ENCODE assay signal across 12 mouse cellular contexts in genomic region chr7:101367901-101368852, GRCm38 (mm10). TPM values are rescaled to one million over a fixed set of nuclear protein-coding genes. Genes with fewer than 3 reads are reported as not detected.
DNase-seq lines count a peak whose midpoint lies in the region; ATAC-seq and TF ChIP-seq lines count a peak whose summit lies in the region.
"Had no signal": no experiment of that assay in that cellular context is flagged by ENCODE, and none has a peak within 500 bp of the region (broad histone marks: within the 10 kb centered on the region; RNA-seq: fewer than 3 reads in every experiment).

No protein-coding gene starts in this region.

- WGBS in forebrain, postnatal 0 days, result 61% methylated on average over 11 of the region's 11 CpGs
- 77% methylated on average over 11 of the region's 11 CpGs for WGBS in forebrain, embryonic 10.5 days
- WGBS in lung, adult 2 months, result 48% methylated on average over 11 of the region's 11 CpGs

- H3K4me2 ChIP-seq in forebrain, postnatal 0 days (ENCODE audit: low read depth), result no peak overlapping the region
- H3K4me2 ChIP-seq: embryonic facial prominence, embryonic 13.5 days; limb, embryonic 12.5 days had no signal

- no peaks in the 10 kb centered on the region for H3K9me3 ChIP-seq in forebrain, postnatal 0 days (ENCODE audit: low read length)
- no peaks in the 10 kb centered on the region for H3K9me3 ChIP-seq in forebrain, embryonic 10.5 days
- H3K9me3 ChIP-seq: embryonic facial prominence, embryonic 13.5 days; limb, embryonic 12.5 days had no signal

- no peaks in the 10 kb centered on the region for H3K4me1 ChIP-seq in forebrain, postnatal 0 days (ENCODE audit: insufficient read depth)
- peaks cover 6% of the 10 kb centered on the region; the same call in 1 of the 2 replicates for H3K4me1 ChIP-seq in forebrain, embryonic 10.5 days
- no peaks in the 10 kb centered on the region for H3K4me1 ChIP-seq in lung, adult 2 months (ENCODE audit: control insufficient read depth, insufficient read depth, low read length)
- H3K4me1 ChIP-seq: embryonic facial prominence, embryonic 13.5 days had no signal

- peak; percentile 38 for TF ChIP-seq CTCF in forebrain, postnatal 0 days (IDR thresholded peaks at IDR 0.05; ENCODE audit: low read depth)
- 0 out of 2 replicates have a peak, but pooled peaks have one; percentile 3 for TF ChIP-seq CTCF in lung, adult 2 months (IDR thresholded peaks at IDR 0.05; ENCODE audit: insufficient read depth, low read length)

- no peaks in the 10 kb centered on the region for H3K27me3 ChIP-seq in forebrain, postnatal 0 days (ENCODE audit: insufficient read depth, low read length)
- H3K27me3 ChIP-seq in forebrain, embryonic 10.5 days (ENCODE audit: poor library complexity, severe bottlenecking), result no peaks in the 10 kb centered on the region
- H3K27me3 ChIP-seq: embryonic facial prominence, embryonic 13.5 days; limb, embryonic 12.5 days had no signal

- no peaks in the 10 kb centered on the region for H3K36me3 ChIP-seq in forebrain, postnatal 0 days (ENCODE audit: insufficient read depth)
- no peaks in the 10 kb centered on the region for H3K36me3 ChIP-seq in forebrain, embryonic 10.5 days (replicated peaks)
- H3K36me3 ChIP-seq: embryonic facial prominence, embryonic 13.5 days; limb, embryonic 12.5 days had no signal

- no peak for TF ChIP-seq POLR2A in lung, adult 2 months (IDR thresholded peaks at IDR 0.05; ENCODE audit: borderline replicate concordance, extremely low read depth, low read depth, low read length)

- H3K9ac ChIP-seq in forebrain, postnatal 0 days, result no peak overlapping the region
- H3K9ac ChIP-seq: embryonic facial prominence, embryonic 13.5 days; limb, embryonic 12.5 days had no signal

- H3K27ac ChIP-seq in forebrain, postnatal 0 days (ENCODE audit: low read depth, low read length), result no peak overlapping the region
- no peak overlapping the region for H3K27ac ChIP-seq in forebrain, embryonic 10.5 days
- H3K27ac ChIP-seq: embryonic facial prominence, embryonic 13.5 days; limb, embryonic 12.5 days had no signal

- no peak for DNase-seq in forebrain, postnatal 0 days
- DNase-seq in forebrain, embryonic 10.5 days (ENCODE audit: extremely low spot score, low spot score), result no peak
- no peak for DNase-seq in lung, adult 2 months
- DNase-seq in lung, postnatal 36 days, result no peak
- DNase-seq in ZHBTc4 (ENCODE audit: low read depth, low spot score), result peak; percentile 43
- DNase-seq in naive thymus-derived CD4-positive, alpha-beta T cell, adult 2 months (ENCODE audit: low read depth), result peak; percentile 46
- DNase-seq in yolk sac, embryonic 10.5 days (ENCODE audit: low spot score), result no peak
- DNase-seq in adrenal gland, postnatal 36 days, result no peak
- DNase-seq: layer of hippocampus, adult 9-11 months had no signal

- ATAC-seq in forebrain, postnatal 0 days, result no peak
- ATAC-seq: forebrain, embryonic 16.5 days had no signal

- H3K4me3 ChIP-seq in forebrain, postnatal 0 days (ENCODE audit: low read depth, low read length), result no peak overlapping the region
- H3K4me3 ChIP-seq in forebrain, embryonic 10.5 days, result no peak overlapping the region
- no peak overlapping the region for H3K4me3 ChIP-seq in lung, adult 2 months (replicated peaks; ENCODE audit: extremely low read depth, low read depth, low read length)
- H3K4me3 ChIP-seq: embryonic facial prominence, embryonic 13.5 days; limb, embryonic 12.5 days had no signal

RNA-seq across cellular contexts. Expression of gene Arap1, which starts 20.3 kb away (rescaled TPM):
- 14.3 and 15.8 TPM in 2 replicates for total RNA-seq in forebrain, postnatal 0 days (2014; rRNA removed)
- polyA plus RNA-seq in forebrain, postnatal 0 days (2015; fragmentation: Nextera tagmentation; extraction: Ambion mirVana), result 8.0 and 10.5 TPM in 2 replicates
- 11.7 and 12.9 TPM in 2 replicates for polyA plus RNA-seq in forebrain, embryonic 10.5 days (2016; fragmentation: Nextera tagmentation; extraction: Ambion mirVana)
- 157 and 188 TPM in 2 replicates for polyA plus RNA-seq in lung, adult 2 months (2012; rRNA removed)
- total RNA-seq in adrenal gland, postnatal 36 days (2021), result 10 to 100 TPM; 30.0 to 35.4 TPM

RNA-seq across cellular contexts. Expression of gene Gm45837, which starts 42.5 kb away (rescaled TPM):
- not detected in 2 replicates for total RNA-seq in forebrain, postnatal 0 days (2014; rRNA removed)
- polyA plus RNA-seq in forebrain, postnatal 0 days (2015; fragmentation: Nextera tagmentation; extraction: Ambion mirVana), result not detected in 2 replicates
- not detected in 2 replicates for polyA plus RNA-seq in forebrain, embryonic 10.5 days (2016; fragmentation: Nextera tagmentation; extraction: Ambion mirVana)
- polyA plus RNA-seq in lung, adult 2 months (2012; rRNA removed), result 0.68 and 1.7 TPM in 2 replicates
- total RNA-seq in adrenal gland, postnatal 36 days (2021), result 1 to 10 TPM in 1 of 2 experiments, not detected in 1; 3.8 TPM
- polyA plus RNA-seq: forebrain, embryonic 16.5 days; limb, embryonic 12.5 days had no signal

RNA-seq across cellular contexts. Expression of gene Stard10, which starts 51.3 kb away (rescaled TPM):
- 17.3 and 24.5 TPM in 2 replicates for total RNA-seq in forebrain, postnatal 0 days (2014; rRNA removed)
- 11.0 and 12.2 TPM in 2 replicates for polyA plus RNA-seq in forebrain, postnatal 0 days (2015; fragmentation: Nextera tagmentation; extraction: Ambion mirVana)
- 9.1 and 9.6 TPM in 2 replicates for polyA plus RNA-seq in forebrain, embryonic 10.5 days (2016; fragmentation: Nextera tagmentation; extraction: Ambion mirVana)
- 104 and 107 TPM in 2 replicates for polyA plus RNA-seq in lung, adult 2 months (2012; rRNA removed)
- total RNA-seq in adrenal gland, postnatal 36 days (2021), result 10 to 100 TPM; 22.5 to 60.5 TPM

RNA-seq across cellular contexts. Expression of gene Pde2a, which starts 53.3 kb away (rescaled TPM):
- 94.2 and 104 TPM in 2 replicates for total RNA-seq in forebrain, postnatal 0 days (2014; rRNA removed)
- 66.2 and 72.4 TPM in 2 replicates for polyA plus RNA-seq in forebrain, postnatal 0 days (2015; fragmentation: Nextera tagmentation; extraction: Ambion mirVana)
- 16.2 and 16.3 TPM in 2 replicates for polyA plus RNA-seq in forebrain, embryonic 10.5 days (2016; fragmentation: Nextera tagmentation; extraction: Ambion mirVana)
- polyA plus RNA-seq in lung, adult 2 months (2012; rRNA removed), result 8.7 and 9.3 TPM in 2 replicates
- total RNA-seq in adrenal gland, postnatal 36 days (2021), result 100 to 1,000 TPM; 163 to 207 TPM

Comparison
In these comparisons a context has a peak if more than half of its experiments do, and no peak if none do; other contexts are left out.
1. DNase-seq: peak in ZHBTc4 (single experiment) and naive thymus-derived CD4-positive, alpha-beta T cell, adult 2 months (single experiment); none in forebrain, postnatal 0 days (single experiment), forebrain, embryonic 10.5 days (single experiment), lung, adult 2 months (single experiment), lung, postnatal 36 days (single experiment), yolk sac, embryonic 10.5 days (single experiment) and adrenal gland, postnatal 36 days (0 of 2).
2. RNA of gene Arap1, which starts 20.3 kb away (polyA plus RNA-seq): 157 to 188 TPM in lung, adult 2 months; 11.7 to 12.9 TPM in forebrain, embryonic 10.5 days and 8.0 to 10.5 TPM in forebrain, postnatal 0 days; every median in the first group is over 10 times any median in the second.